Comparison of ENCODE assay signal across 38 mouse cellular contexts in the genomic region with DNA sequence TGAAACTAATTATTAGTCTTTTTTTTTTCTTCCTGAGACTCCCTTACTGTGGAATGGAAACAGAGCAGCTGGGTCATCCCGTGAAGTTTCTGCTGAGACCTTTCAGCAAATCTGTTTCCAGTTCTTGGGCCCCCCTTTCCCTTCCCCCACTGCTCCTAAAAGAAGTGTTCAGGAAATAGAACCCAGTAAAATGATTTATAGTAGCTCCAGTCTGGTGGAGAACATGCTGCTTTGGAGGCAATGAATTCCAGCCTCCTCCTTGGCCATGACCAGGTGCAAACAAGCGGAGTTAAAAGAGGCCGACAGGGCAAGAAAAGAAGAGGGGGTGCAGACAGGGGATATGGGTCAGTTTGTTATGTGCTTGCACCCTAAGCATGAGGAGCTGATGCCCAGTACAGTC. TPM values are rescaled to one million over a fixed set of nuclear protein-coding genes. Genes with fewer than 3 reads are reported as not detected.
DNase-seq lines count a peak whose midpoint lies in the region; ATAC-seq lines count a peak whose summit lies in the region.
"Had no signal": no experiment of that assay in that cellular context is flagged by ENCODE, and none has a peak within 500 bp of the region (broad histone marks: within the 10 kb centered on the region; RNA-seq: fewer than 3 reads in every experiment).

No protein-coding gene starts in this region.

- H3K4me1 ChIP-seq in limb, embryonic 13.5 days, result peaks cover 19% of the 10 kb centered on the region
- H3K4me1 ChIP-seq: heart, embryonic 15.5 days; liver, embryonic 13.5 days; midbrain, embryonic 15.5 days; neural tube, embryonic 12.5 days; stomach, embryonic 15.5 days had no signal

- 0 out of 2 replicates have a peak, but pooled peaks have one; percentile 69 for ATAC-seq in limb, embryonic 13.5 days (ENCODE audit: low FRiP score, low read depth)
- ATAC-seq: CD4-positive, CD25-positive, alpha-beta regulatory T cell, adult 4 months; forebrain, postnatal 0 days; hindbrain, embryonic 16.5 days; midbrain, embryonic 15.5 days had no signal

- H3K9ac ChIP-seq in limb, embryonic 13.5 days, result no peak overlapping the region
- H3K9ac ChIP-seq: forebrain, postnatal 0 days; heart, embryonic 15.5 days; limb, embryonic 15.5 days; liver, embryonic 13.5 days; lung, embryonic 14.5 days; midbrain, embryonic 15.5 days; neural tube, embryonic 12.5 days; stomach, embryonic 15.5 days had no signal

- peaks cover 48% of the 10 kb centered on the region for H3K27me3 ChIP-seq in limb, embryonic 13.5 days
- H3K27me3 ChIP-seq: heart, embryonic 15.5 days; liver, embryonic 13.5 days; midbrain, embryonic 15.5 days; neural tube, embryonic 12.5 days; stomach, embryonic 15.5 days had no signal

- H3K4me2 ChIP-seq in limb, embryonic 13.5 days (replicated peaks), result no peak overlapping the region; the same call in 1 of the 2 replicates
- H3K4me2 ChIP-seq: heart, embryonic 15.5 days; limb, embryonic 15.5 days; liver, embryonic 13.5 days; lung, embryonic 14.5 days; midbrain, embryonic 15.5 days; neural tube, embryonic 12.5 days; stomach, embryonic 15.5 days had no signal

- 6% methylated on average over 3 of the region's 3 CpGs for WGBS in limb, embryonic 13.5 days

- peak; percentile 29 for DNase-seq in embryo, embryonic 10 days (ENCODE audit: low spot score)
- peak; percentile 60 for DNase-seq in embryo, embryonic 11 days
- DNase-seq in forelimb bud, embryonic 11.5 days (ENCODE audit: low read depth, low spot score), result peak; percentile 85
- no peak for DNase-seq in layer of hippocampus, adult 18-20 months (ENCODE audit: low spot score in 2 of 2)
- DNase-seq in layer of hippocampus, postnatal 36 days, result no peak
- DNase-seq in spleen, postnatal 14 days (ENCODE audit: low spot score in 2 of 2), result no peak
- DNase-seq: adrenal gland, postnatal 14 days; cerebellum, adult 11 months; cerebellum, adult 9-10 months; forebrain, postnatal 0 days; gastrocnemius, postnatal 10 days; kidney, adult 11 months; kidney, postnatal 25 days; liver, embryonic 13.5 days; lung, embryonic 14.5 days; lung, postnatal 14 days; right cerebral cortex, postnatal 14 days; thymus, postnatal 14 days had no signal

- no peak overlapping the region for H3K27ac ChIP-seq in limb, embryonic 13.5 days
- H3K27ac ChIP-seq: heart, embryonic 15.5 days; limb, embryonic 15.5 days; liver, embryonic 13.5 days; midbrain, embryonic 10.5 days; midbrain, embryonic 15.5 days; neural tube, embryonic 12.5 days; stomach, embryonic 15.5 days had no signal

- no peak overlapping the region for H3K4me3 ChIP-seq in limb, embryonic 13.5 days
- H3K4me3 ChIP-seq: erythroblast, embryonic 14.5 days; heart, embryonic 15.5 days; limb, embryonic 15.5 days; liver, embryonic 13.5 days; midbrain, embryonic 10.5 days; midbrain, embryonic 15.5 days; neural tube, embryonic 12.5 days; stomach, embryonic 15.5 days had no signal

- H3K36me3 ChIP-seq in limb, embryonic 13.5 days, result no peaks in the 10 kb centered on the region
- H3K36me3 ChIP-seq: heart, embryonic 15.5 days; limb, embryonic 15.5 days; liver, embryonic 13.5 days; midbrain, embryonic 10.5 days; midbrain, embryonic 15.5 days; neural tube, embryonic 12.5 days; stomach, embryonic 15.5 days had no signal

- no peaks in the 10 kb centered on the region for H3K9me3 ChIP-seq in limb, embryonic 13.5 days
- H3K9me3 ChIP-seq: heart, embryonic 15.5 days; limb, embryonic 15.5 days; liver, embryonic 13.5 days; midbrain, embryonic 10.5 days; midbrain, embryonic 15.5 days; neural tube, embryonic 12.5 days; stomach, embryonic 15.5 days had no signal

RNA-seq across cellular contexts. Expression of gene Ofcc1, which starts 56.6 kb away (rescaled TPM):
- polyA plus RNA-seq in limb, embryonic 13.5 days (2015; fragmentation: Nextera tagmentation; extraction: Ambion mirVana), result not detected in 2 replicates
- total RNA-seq in layer of hippocampus, adult 18-20 months (2021), result not detected
- total RNA-seq in layer of hippocampus, postnatal 36 days (2021), result not detected
- total RNA-seq: adrenal gland, postnatal 14 days; forebrain, postnatal 0 days; gastrocnemius, postnatal 10 days; heart, postnatal 25 days; layer of hippocampus, adult 8-10 months; left cerebral cortex, postnatal 10 days had no signal
- polyA plus RNA-seq: CD4-positive, CD25-positive, alpha-beta regulatory T cell, adult 4 months; embryonic facial prominence, embryonic 14.5 days; erythroblast, embryonic 14.5 days; forebrain, embryonic 11.5 days; forebrain, postnatal 0 days; gonadal fat pad, adult 2 months; heart, embryonic 15.5 days; hindbrain, embryonic 11.5 days; hindbrain, embryonic 16.5 days; kidney, embryonic 14.5 days; liver, embryonic 13.5 days; lung, embryonic 14.5 days; midbrain, embryonic 10.5 days; neural tube, embryonic 12.5 days; small intestine, adult 2 months; stomach, embryonic 15.5 days; urinary bladder, adult 2 months had no signal

Comparison
In these comparisons a context has a peak if more than half of its experiments do, and no peak if none do; other contexts are left out.
1. DNase-seq: peak in embryo, embryonic 10 days (single experiment), embryo, embryonic 11 days (single experiment) and forelimb bud, embryonic 11.5 days (single experiment); none in layer of hippocampus, adult 18-20 months (0 of 2), layer of hippocampus, postnatal 36 days (0 of 2) and spleen, postnatal 14 days (0 of 2).